Mouse (Mus musculus): ENCODE measurements around the gene Tm4sf19.

Gene Tm4sf19

DNA sequence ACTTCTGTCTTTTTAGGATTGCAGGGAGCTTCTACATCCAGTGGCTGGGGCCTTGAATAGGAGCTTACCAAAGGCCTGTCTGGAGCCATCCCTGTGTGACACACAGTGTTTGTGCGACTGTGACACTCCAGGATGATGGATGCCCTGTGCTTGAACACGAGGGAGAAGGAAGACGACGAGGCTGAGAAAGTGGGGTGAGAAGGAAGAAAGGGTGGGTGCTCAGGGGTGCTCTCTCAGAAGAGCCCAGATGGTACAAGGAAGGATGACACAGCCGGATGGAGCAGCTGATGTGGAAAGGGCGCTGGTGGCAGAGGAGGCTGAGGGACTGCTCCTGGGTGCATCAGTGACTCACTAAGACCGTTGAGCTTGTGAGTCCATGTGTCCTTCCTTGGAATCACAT is at the start of gene Tm4sf19:
Tm4sf19 (plus strand) TSS at position 240 of the 400 bp plus-strand sequence.
- no peak for DNase-seq (ENCODE audit: low spot score)

DNA sequence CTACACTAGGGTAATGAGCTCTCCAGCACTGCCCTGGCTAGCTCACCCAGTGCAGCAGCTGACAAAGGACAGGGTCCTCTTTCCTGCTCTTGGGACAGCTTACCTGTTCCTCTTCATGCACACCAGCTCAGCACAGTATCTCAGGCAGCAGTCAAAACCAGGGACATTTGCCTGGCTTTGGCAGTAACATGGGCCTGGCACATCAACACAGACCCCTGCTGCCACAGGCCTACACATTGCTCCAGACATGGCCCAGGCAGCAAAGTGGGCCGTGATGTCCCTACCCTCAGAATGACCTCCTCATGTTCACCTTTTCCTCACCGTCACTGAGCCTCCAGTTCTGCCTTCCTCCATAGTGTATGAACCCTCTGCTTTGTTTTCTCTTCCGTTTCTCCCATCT is 49.5 kb upstream of the Tm4sf19 start:
- no peak for DNase-seq (ENCODE audit: low spot score)

DNA sequence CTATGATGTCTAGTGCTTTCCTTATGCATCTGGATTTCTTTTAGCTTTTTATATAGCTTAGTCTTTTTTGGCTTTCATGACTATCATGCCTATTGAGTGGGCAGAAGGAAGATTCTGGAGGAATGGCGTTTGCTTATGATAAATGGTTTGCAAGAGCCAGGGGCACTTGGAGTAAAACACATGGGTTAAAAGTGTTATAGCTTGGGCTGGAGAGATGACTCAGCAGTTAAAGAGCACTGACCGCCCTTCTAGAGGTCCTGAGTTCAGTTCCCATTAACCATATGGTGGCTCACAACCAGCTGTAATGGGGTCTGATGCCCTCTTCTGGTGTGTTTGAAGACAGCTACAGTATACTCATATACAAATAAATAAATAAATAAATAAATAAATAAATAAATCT is 36.8 kb upstream of the Tm4sf19 start:
- no peak for DNase-seq (ENCODE audit: low spot score)

DNA sequence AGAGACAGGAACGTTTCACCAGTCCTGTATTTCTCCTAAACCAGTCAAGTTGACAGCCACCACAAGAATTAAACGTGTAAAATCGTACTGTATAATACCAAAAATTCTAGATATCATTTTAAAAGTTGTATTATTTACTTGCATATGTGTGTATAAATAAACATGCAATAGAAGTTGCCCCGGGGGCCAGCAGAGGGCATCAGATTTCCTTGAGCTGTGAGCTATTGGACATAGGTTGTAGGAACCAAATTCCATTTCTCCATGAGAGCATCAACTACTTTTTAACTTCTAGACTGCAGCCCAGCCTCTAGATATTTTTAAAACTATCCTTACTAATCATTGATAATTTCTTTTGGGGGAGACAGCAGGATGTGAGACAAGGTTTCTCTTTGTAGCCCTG is 29.0 kb upstream of the Tm4sf19 start:
- DNase-seq (ENCODE audit: low spot score): peak; percentile 4

DNA sequence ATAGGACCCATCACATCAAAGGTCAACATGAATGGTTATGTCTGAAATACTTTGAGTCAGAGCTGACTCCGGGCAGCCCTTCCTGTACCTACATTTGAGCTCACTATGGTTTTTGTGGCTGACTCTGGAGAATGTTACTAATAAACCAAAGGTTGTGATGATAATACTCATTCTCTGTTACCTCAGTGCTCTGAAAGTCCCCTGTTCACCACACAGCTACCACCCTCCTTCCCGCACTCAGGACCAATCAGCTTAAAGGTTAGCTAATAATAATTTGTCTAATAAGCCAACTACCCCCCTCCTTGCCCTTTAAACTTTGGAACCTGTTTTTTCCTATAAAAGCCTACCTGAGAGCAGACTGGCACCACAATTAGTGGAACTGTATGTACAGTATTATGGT is 20.7 kb upstream of the Tm4sf19 start:
- no peak for DNase-seq (ENCODE audit: low spot score)

DNA sequence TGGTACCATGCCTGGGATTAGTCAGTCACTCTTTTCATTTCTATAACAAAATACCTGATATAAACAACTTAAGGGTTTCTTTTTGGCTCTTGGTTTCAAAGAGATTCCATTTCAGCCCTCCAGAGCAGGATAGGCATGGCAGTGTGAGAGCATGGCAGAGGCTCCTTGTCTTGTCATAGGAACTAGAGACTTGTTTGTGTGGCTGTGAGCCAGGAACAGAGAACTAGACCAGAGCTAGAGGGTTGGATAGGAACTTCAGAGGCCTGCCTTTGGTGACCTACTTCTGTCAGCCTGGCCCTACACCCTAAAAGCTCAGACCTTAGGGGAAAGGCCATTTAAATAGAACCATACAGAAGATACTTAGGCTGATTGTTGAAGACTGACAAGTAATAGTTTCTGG is 17.4 kb upstream of the Tm4sf19 start:
- no peak for DNase-seq (ENCODE audit: low spot score)

DNA sequence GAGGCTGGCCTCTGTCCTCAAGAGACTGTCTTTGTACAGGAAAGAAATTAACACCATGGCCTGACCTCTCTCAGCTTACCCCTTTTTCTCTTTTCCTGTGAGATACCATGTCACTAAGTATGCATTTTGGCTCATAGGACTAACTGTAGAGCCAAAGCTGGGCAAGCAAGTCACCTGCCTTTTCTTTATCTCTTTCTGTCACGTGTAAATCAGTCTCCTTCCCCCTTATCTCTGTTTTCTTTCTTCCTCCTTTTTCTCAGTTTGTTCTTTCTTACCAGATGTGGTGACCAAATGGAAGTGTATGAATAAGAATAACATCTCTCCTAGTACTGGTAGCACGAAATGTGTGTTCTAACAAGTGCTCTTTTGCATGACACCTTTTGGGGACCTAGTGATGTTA is 15.4 kb upstream of the Tm4sf19 start:
- no peak for DNase-seq (ENCODE audit: low spot score)

DNA sequence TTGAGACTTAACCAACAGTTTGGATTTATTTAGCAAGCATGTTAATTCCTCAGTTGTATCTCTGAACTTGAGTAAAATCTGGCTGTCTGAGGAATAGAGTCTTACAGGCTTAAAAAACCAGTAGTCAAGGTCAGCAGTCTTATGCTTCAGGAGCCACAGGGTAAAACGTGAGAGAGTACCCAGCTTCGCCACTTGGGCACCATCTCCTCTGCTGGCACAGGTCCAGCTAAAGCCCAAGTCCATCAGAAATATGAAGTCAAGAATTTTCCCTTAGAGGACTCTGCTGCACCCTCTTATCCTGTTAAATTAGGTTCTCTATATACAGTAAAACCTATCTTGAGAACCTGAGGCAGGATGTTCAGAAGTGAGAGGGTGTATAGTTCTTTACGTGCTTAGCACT is 13.5 kb upstream of the Tm4sf19 start:
- no peak for DNase-seq (ENCODE audit: low spot score)

DNA sequence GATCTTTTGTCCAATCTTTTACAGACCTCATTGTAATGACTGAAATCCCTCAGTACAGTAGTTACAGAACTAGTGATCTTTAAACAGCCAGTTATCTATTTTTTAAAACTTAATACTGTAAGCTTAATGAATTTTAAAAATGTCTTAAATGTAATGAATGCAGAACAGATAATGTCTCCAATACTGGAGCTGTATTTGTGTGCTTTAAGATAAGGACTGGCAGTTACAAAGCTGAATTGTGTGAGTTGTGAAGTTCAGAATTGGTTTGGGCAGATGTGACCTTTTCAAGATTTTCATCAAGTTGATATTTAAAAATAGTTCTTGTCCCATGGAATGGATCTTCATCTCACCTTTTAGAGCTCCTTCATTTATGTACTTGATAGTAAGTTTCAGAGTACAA is 11.3 kb upstream of the Tm4sf19 start:
- DNase-seq (ENCODE audit: low spot score): no peak

DNA sequence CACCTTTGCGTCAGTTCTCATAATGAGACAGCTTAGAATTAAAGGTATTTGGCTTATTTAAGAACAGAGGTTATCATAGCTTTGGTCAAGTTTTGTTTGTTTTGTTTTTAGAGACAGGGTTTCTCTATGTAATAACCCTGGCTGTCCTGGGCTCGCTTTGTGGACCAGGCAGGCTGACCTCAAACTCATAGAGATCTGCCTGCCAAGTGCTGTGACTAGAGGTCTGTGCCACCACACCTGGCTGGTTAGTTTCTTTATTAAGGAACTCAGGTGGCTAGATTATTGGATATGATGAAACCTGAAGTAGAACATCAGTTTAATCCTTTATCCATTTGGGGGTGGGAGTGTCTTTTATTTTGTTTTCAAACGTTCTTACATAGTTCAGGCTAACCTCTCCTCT is 10.5 kb upstream of the Tm4sf19 start:
- no peak for DNase-seq (ENCODE audit: low spot score)

DNA sequence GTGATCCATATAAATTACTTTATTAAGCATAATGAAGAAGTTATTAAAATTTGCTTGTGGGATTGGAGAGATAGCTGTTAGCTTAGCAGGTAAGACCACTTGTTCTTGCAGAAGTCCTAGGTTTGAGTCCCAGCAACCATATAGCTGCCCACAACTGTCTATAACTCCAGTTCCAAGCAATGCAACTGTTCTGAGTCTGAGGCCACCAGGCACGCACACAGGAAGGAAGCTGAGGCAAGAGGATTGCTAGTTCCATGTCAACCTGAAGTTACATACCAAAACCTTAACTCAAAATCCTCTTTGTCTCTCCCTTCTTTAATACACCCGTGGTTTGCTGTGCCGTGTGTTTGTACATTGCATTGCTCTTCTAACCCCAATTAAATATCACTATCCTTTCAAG is 9.4 kb upstream of the Tm4sf19 start:
- no peak for DNase-seq (ENCODE audit: low spot score)

DNA sequence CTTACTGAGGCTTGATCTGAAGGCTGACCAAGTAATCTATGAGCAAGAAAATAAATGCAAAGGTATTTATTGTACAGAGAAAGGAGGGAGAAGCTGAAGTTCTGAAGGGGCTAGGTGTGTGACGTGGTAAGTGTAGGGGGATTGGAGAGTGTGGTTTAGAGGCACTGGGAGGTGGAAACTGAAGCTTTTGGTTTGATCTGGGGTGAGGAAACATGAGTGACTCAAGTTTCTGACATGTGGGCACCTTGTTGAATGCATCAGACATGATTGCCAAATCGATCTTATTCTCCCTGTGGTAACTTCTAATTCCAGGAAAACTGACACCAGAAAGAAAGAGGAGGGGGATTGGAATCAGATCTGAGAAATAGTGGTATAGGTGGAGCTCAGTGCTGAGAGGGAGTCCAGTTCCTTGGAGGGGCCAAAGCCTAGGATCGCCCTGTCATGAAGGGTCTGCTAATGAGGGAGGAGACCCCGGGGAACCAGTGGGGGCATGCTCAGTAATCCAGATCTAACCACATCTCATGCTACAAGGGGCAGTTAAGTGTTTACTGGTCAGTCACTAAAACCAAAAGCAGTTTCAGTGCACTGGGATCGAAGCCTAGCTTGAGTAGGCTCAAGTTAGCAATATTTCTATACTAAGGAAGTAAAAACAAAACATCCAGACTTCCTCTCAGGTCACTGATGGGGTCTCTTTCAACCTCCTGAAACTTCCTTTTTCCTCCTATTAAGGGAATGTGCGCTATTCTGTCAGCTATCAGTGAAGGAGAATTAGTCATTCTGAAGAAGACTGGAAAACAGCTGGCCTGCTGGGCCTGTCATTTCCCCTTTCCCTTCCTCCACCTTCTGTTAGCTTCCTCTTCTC is 4.4 kb upstream of the Tm4sf19 start:
- no peak for DNase-seq (ENCODE audit: low spot score)

DNA sequence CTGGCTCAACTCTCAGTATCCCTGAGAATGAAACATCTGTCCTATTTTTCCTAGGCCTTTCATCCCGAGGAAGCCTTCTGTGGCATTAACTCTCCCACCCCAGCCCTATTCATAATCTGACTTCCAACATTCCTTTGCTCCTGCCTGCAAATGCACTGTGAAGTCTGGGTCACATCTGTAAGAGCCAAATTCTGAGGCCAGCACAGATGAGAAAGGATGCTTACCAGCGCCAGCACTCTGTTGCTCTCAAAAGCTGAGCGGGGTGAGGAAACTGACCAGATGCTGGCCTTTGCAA is 3.8 kb upstream of the Tm4sf19 start:
- DNase-seq (ENCODE audit: low spot score): no peak

DNA sequence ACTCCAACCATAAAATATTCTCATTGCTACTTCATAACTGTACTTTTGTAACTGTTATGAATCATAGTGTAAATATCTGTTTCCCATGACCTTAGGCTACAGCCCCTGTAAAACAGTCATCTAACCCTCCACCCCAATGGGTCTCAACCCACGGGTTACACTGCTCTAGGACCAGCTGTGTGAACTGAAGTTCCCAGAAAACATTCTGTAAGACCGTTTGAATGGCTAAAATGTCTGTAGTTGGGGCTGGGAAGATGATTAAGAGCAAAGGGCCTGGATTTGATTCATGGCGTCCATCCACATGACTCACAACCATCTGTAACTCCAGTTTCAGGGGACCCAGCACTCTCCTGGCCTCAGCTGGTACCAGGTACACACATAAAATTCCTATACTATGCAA is 2.1 kb upstream of the Tm4sf19 start:
- DNase-seq (ENCODE audit: low spot score): no peak

DNA sequence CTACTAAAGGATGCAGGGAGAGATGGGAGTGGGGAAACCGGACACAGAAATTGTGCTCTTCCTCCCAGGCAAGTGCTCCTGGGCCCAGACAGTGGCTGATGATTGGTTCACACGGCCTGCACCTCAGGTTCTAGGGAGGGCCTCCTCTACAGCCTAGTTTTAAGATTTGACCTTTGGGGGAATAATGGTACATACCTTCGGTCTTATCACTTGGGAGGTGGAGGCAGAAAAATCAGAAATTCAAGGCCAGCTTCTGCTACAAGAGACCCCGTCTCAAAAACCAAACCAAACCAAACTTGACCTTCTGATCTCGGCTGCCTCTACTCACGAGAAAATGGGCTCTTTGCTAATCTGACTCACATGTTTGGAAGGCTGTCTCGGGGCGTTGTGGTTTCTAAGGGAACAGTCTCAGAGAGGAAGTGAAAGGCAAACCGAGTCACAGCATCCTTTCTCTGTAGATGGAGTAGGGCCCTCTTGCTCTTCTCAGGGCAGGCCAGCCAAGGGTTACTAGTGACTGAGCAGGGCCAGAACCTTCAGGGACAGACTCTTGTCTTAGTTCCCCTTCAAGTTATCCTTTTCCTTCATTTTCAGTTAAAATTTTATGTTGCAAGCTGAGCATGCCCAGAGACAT is 1.1 kb downstream of the Tm4sf19 start:
- no peak for DNase-seq (ENCODE audit: low spot score)

DNA sequence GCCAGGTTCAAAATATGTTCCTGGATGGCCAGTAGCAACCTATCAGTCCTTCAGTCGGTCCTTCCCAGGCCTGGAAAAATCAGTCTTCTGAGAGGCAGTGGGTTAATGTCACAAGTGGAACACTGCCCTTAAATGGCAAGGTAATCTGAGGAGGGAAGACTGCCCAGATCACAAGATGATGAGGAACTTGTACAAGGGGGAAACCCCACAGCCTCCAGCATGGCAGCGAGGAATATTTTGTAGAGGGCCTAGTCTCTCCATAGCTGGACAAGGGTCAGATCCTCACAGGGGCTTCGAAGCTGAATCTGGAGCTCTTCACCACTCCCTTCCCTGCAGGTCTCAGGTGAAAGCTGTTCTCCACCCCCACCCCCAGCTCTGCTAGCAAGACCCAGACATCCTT is 2.5 kb downstream of the Tm4sf19 start:
- no peak for DNase-seq (ENCODE audit: low spot score)

DNA sequence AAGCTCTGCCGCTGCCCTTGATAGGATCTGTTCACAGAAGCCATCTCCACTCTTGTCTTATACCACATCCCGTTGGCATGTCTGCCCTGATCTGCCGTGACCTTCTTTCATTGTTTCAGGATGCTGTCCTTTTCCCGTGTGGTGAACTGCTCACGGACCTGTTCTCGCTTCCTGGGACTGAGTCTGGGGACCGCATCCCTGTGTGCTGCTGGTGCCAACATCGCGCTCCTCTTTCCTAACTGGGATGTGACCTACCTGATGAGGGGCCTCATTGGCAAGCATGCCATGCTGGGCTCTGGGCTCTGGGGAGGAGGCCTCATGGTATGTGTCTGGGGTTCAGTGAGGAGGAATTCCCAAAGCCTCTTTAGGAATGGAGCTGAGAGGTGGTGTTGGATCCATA is 5.4 kb downstream of the Tm4sf19 start:
- no peak for DNase-seq (ENCODE audit: low spot score)

DNA sequence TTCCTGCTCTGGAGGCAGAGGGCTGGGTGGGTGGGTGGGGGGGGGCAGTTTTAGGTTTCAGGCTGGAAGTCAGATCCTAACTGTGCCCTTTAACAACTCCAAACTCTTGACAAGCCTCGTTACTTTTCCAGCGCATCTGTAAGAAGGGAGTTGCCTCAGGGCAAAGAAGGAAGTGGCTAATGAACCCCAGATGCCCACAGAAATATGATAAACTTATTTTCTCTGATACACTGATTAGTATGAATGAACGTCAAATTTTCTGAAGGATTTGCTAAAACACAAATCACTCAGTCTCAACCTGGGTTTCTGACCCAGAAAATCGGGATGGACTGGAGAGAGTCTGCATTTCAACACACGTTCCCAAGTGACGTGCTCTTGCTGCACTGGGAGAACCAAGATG is 6.4 kb downstream of the Tm4sf19 start:
- DNase-seq (ENCODE audit: low spot score): no peak

DNA sequence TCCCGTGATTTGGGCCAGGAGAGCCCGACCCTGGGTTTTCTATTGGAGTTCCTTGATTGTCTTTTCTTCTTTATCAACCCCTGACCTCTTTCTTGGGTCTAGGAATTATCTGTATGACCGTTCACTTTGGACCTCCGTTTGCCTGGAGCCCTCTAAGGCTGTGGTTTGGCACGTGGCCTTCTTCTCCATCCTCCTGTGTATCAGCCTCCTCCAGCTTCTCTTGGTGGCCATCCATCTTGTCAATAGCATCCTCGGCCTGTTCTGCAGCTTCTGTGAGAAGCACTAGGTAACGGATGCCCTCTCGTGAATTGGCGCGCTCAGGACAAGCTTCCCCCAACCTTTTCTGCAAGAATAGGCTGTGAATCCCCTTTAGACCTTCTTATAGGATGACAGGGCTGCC is 7.4 kb downstream of the Tm4sf19 start:
- no peak for DNase-seq (ENCODE audit: low spot score)

DNA sequence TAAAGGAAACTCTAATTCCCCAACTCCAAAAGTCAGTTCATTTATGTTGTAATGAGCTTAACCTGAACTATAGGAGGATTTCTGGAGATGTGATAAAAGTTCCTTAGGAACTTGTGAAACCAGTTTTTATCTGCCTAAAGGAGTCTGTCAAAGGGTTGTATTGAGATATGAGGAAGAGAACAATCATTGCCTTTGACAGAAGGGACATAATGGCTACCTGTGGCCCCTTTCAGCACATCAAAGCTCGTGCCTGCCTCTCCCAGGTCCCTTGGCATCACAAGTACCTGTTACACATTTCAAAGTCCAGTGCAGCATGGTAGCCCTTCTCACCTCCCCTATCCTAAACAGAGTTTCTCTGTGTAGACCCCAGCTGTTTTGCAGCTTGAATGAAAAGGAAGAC is 17.2 kb downstream of the Tm4sf19 start:
- no peak for DNase-seq (ENCODE audit: low spot score)

DNA sequence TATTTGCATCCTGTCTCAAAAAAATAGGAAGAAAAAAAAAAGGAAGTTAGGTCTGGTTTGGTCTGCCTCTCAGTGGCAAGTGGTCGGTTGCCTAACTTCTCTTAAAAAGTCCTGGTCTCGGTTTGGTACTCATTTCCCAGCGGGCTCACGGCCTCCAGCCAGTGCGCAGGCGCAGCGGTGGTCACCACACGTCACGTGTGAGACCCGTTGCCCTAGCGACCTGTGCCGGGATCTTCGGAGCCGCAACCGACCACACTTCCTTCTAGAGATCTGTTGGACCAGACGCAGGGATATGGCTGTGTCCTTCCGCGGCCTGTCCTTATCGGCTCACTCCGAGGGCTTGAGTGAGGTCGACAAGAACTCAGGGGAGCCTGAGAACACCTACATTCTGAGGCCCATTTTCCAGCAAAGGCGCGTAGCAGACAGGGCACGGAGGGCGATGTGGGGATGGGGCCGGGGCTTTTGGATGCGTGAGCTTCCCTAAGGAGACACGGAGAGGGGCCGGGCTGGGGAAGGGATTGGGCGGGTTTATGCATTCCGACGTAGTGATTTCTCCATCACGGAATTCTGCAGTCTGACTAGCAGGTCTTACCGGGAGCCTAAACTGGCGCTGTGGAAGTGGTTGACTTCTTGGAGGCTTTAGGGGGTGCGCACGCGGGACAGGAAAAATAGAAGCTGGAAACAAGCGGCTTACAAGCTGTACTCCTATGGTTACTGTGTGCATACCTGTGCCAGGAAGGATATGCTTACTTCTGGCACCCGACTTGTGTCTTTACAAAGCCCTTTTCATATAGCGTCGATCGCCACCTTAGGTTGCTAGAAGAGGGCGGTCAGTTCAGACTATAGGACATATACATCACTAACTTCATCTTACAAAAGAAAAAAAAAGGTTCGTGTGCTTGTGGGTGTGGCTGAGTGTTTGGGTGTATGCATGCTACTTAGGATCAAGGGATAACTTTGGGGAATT is 19.5 kb downstream of the Tm4sf19 start, which contains the start of gene Tctex1d2:
Tctex1d2 (plus strand) TSS at position 186 of the 967 bp plus-strand sequence.
- DNase-seq (ENCODE audit: low spot score): peak; percentile 90

DNA sequence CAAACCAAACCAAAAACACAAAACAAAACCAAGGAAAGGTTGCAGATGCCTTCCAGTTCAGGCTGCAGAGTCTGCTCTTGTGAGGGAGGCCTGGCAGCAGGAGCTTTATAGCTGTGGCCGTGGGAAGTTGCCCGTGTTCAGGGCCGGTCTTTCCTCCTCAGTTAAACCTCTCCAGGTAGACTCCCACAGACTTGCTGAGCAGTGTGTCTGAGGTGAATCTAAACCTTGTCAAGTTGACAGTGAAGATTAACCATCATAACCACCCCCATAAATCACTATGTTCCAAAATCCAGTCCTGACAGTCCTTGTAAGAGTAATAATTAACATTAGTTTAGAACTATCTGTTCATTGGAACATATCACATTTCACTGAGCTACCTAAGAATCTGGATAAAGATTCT is 27.2 kb downstream of the Tm4sf19 start:
- no peak for DNase-seq (ENCODE audit: low spot score)

All from left cerebral cortex, adult 11 months (tissue).